Mouse (Mus musculus) kidney, adult 2 months (tissue): Measurements from ENCODE around the gene Rasa1. TPM values are rescaled to one million over a fixed set of nuclear protein-coding genes. Genes with fewer than 3 reads are reported as not detected.

ENCODE experiments used
- DNase-seq: peaks from one replicate; pipeline ENCODE4 v3.0.0; 2021
- H3K27ac ChIP-seq: fragments of 200-500 bp; 2 replicates; pipeline ENCODE4 v1.5.1; 2012; ENCODE audit warnings: low read depth, low read length, control low read depth, inconsistent platforms; ENCODE audit not compliant: insufficient read depth
- H3K27me3 ChIP-seq: fragments of 200-500 bp; replicated peaks from 2 replicates; pipeline ENCODE4 v1.6.1; 2012; ENCODE audit warnings: mild to moderate bottlenecking, moderate library complexity, low read length, inconsistent platforms; ENCODE audit not compliant: control insufficient read depth, insufficient read depth
- H3K36me3 ChIP-seq: fragments of 200-500 bp; 2 replicates; pipeline ENCODE4 v1.6.1; 2012; ENCODE audit warnings: mild to moderate bottlenecking, moderate library complexity, low read length, inconsistent platforms; ENCODE audit not compliant: control insufficient read depth, insufficient read depth
- H3K4me1 ChIP-seq: fragments of 200-500 bp; 2 replicates; pipeline ENCODE4 v1.6.1; 2011; ENCODE audit warnings: low read length; ENCODE audit not compliant: control insufficient read depth, insufficient read depth
- H3K4me3 ChIP-seq: fragments of 200-500 bp; 2 replicates; pipeline ENCODE4 v1.5.1; 2011; ENCODE audit warnings: mild to moderate bottlenecking, low read depth, low read length, control low read depth; ENCODE audit not compliant: insufficient read depth
- CTCF ChIP-seq: fragments of 200-500 bp; conservative IDR thresholded peaks from 2 replicates; pipeline ENCODE4 v1.5.1; 2011; ENCODE audit warnings: low read depth, mild to moderate bottlenecking, control low read depth, low read length, moderate library complexity, mixed read lengths; ENCODE audit not compliant: insufficient read depth, insufficient read length
- POLR2A ChIP-seq: fragments of 200-500 bp; IDR thresholded peaks from one replicate; pipeline ENCODE4 v1.6.1; 2011; ENCODE audit warnings: low read depth, low read length, control low read depth
- WGBS: fragments of 180-500 bp; shearing (Covaris S2); methylation state at CpG from one replicate; pipeline ENCODE4 v1.1.7; 2018; 5-methylcytosine and 5-hydroxymethylcytosine counted together
- polyA plus RNA-seq: library from polyadenylated mRNA; depleted of rRNA; stranded (reverse); fragments of >200 nt; gene quantifications from 2 replicates; pipeline ENCODE4 v1.2.3, GENCODE M21; 2012; rRNA removed

Rasa1 gene
- polyA plus RNA-seq, 1 experiment, result 7.8 TPM

DNA sequence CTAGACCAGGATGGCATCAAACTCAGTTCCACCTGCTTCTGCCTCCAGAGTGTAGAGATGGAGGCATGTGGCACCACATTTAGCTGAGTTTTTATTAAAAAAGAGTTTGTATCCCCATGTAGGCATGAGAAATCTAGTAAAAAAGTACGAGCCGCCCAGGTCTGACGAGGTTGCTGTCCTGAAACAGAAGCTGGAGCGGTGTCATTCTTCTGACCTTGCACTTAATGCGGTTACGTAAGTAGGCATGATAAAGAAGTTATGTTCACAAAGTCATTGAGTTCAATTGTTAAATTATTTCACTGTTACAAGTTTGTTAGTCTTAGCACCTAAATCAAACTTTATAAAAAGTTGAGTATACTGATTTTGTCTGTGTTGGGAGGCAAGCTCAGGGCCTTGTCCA lies 80.3 kb downstream of the Rasa1 start:
- TF ChIP-seq CTCF, result no peak
- DNase-seq, result no peak
- Histone ChIP-seq H3K27ac (no peak overlapping the region), H3K27me3 (no peaks in the 10 kb centered on the region), H3K4me1 (no peaks in the 10 kb centered on the region), H3K36me3 (peaks cover 1% of the 10 kb centered on the region), H3K4me3 (no peak overlapping the region)
- WGBS, result 93% methylated on average over 6 of the region's 6 CpGs

GRCm38 (mm10) chr13:85207493-85207892 lies 81.4 kb downstream of the Rasa1 start:
- no peak for TF ChIP-seq POLR2A
- no peak for TF ChIP-seq CTCF
- 50% methylated on average over 2 of the region's 2 CpGs for WGBS

GRCm38 (mm10) chr13:85191253-85191652 lies 97.7 kb downstream of the Rasa1 start:
- Histone ChIP-seq H3K27me3 (no peaks in the 10 kb centered on the region), H3K36me3 (no peaks in the 10 kb centered on the region), H3K27ac (no peak overlapping the region), H3K4me3 (no peak overlapping the region), H3K4me1 (no peaks in the 10 kb centered on the region)
- DNase-seq, result no peak
- 98% methylated on average over 2 of the region's 2 CpGs for WGBS
- TF ChIP-seq POLR2A (no peak), CTCF (no peak)

More at GRCm38 (mm10) chr13:85207493-85207892, 81.4 kb downstream of the Rasa1 start:
- DNase-seq, result no peak
- Histone ChIP-seq H3K4me3 (no peak overlapping the region), H3K27ac (no peak overlapping the region), H3K36me3 (peaks cover 1% of the 10 kb centered on the region), H3K27me3 (no peaks in the 10 kb centered on the region), H3K4me1 (no peaks in the 10 kb centered on the region)

- H3K36me3 ChIP-seq, result no peaks in the 10 kb centered on the region
- DNase-seq, result peak; percentile 46
- H3K27ac ChIP-seq, result peak overlapping the region; percentile 34
- WGBS, result under 1% methylated on average over 17 of the region's 17 CpGs
- H3K4me1 ChIP-seq, result no peaks in the 10 kb centered on the region
- TF ChIP-seq POLR2A (no peak), CTCF (no peak)
- H3K4me3 ChIP-seq, result peak overlapping the region; percentile 86
- H3K27me3 ChIP-seq, result no peaks in the 10 kb centered on the region
These were observed 99.2 kb downstream of the Rasa1 start for GRCm38 (mm10) chr13:85189644-85190121.

- peak; percentile 96 for DNase-seq
- 2% methylated on average over 44 of the region's 44 CpGs for WGBS
- H3K4me1 ChIP-seq, result no peaks in the 10 kb centered on the region
- TF ChIP-seq POLR2A (peak; percentile 33), CTCF (no peak)
- peak within 1 kb of the TSS; percentile 34 for H3K27ac ChIP-seq
- no peaks in the 10 kb centered on the region for H3K36me3 ChIP-seq
- H3K4me3 ChIP-seq, result peak within 1 kb of the TSS; percentile 86
- no peaks in the 10 kb centered on the region for H3K27me3 ChIP-seq
These were observed 99.9 kb downstream of the Rasa1 start, which contains the start of gene Ccnh for GRCm38 (mm10) chr13:85188903-85189643. Gene Ccnh, plus strand, starts transcription at chr13:85189408.

Other genes starting within 250 kb of the Rasa1 start
- 18.9 and 20.7 TPM in 2 replicates for gene Ccnh, start 99.7 kb downstream of the Rasa1 start, polyA plus RNA-seq